Mouse (Mus musculus) erythroblast, embryonic 14.5 days (primary cell): ENCODE measurements around the gene Zfp451.

ENCODE experiments used
- GATA1 ChIP-seq: IDR thresholded peaks from 2 replicates; pipeline ENCODE4 v1.6.1; 2012; ENCODE audit warnings: low read length, inconsistent platforms, mixed read lengths
- TAL1 ChIP-seq: IDR thresholded peaks from 3 replicates; pipeline ENCODE4 v1.6.1; 2012; ENCODE audit warnings: low read length, inconsistent platforms, mixed read lengths

DNA sequence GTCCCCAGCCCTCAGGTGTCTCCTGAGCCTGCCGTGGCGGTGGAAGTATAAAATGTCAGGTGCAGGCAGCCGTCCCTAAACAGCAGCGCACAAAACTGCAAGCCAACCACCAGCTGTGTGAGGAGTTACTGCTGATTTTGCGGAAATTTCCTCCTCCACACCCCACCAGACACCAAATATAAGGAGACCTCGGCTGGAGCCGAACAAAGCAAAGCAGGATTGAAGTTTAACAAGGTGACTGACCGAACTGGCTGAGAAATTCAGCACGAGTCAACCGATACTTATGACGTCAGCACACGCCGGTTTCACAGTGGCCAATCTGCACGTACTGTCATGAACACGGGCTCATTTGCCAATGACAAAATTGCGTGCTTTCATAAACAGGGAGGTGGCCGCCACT, 60.3 kb downstream of the Zfp451 start:
- TF ChIP-seq TAL1 (no peak), GATA1 (no peak)
